Mouse (Mus musculus): Measurements from ENCODE around the gene Gm28374. TPM values are rescaled to one million over a fixed set of nuclear protein-coding genes. Genes with fewer than 3 reads are reported as not detected.

The Gm28374 gene
- polyA plus RNA-seq, 1 experiment: 0.26 TPM

DNA sequence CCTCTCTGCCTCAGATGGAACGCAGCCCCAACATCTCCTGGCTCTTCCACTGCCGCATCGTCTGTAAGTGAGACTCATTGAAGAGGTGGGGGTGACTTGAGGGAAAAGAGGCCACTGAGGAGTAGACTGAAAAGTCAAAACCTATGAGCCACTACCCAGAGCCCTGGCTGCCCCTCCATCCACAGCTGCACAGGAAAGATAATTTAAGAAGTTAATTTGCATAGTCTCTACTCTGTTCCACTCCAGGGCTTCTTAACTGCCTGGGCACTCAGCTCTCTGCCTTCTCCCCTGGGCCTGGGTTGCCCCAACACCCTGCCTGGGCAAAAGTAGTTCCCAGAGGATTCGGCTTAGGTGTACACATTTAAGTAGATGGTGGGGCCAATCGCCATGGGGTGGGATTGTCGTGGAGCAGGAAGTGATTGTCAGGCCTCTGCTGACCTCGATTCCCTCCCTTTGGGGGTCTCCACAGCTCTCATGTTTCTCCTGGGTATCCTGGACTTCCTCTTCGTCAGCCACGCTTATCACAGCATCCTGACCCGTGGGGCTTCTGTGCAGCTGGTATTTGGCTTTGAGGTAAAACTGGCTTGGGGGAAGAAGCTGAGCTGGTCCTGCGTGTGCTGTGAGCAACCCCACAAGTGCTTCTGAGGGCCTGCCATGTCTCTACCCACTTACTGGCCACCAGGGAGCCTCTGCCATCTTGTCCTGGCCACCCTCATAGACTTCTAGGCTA lies 33.2 kb downstream of the Gm28374 start:
- Histone ChIP-seq H3K4me3 (peak overlapping the region; percentile 94), H3K27me3 (ENCODE audit: control insufficient read depth, insufficient read depth, insufficient read length) (no peaks in the 10 kb centered on the region), H3ac (ENCODE audit: control insufficient read depth, insufficient read length) (no peak overlapping the region), H3K4me2 (ENCODE audit: low read depth) (no peak overlapping the region), H3K79me2 (ENCODE audit: control insufficient read depth, insufficient read depth) (peaks cover 16% of the 10 kb centered on the region), H3K36me3 (ENCODE audit: control insufficient read depth, insufficient read depth) (peaks cover 23% of the 10 kb centered on the region)
- peak; percentile 8 for TF ChIP-seq POLR2A (IDR thresholded peaks at IDR 0.05; ENCODE audit: insufficient read length, low read depth)
- no peak for TF ChIP-seq CEBPB (IDR thresholded peaks at IDR 0.05; ENCODE audit: insufficient read depth, poor library complexity, severe bottlenecking)
- no peak for TF ChIP-seq MYOG (IDR thresholded peaks at IDR 0.05; ENCODE audit: control insufficient read depth in 1 of 3, insufficient read depth in 1 of 3, insufficient read length in 2 of 3, low read depth in 2 of 3)
- TF ChIP-seq MAX (IDR thresholded peaks at IDR 0.05; ENCODE audit: low read depth): no peak

DNA sequence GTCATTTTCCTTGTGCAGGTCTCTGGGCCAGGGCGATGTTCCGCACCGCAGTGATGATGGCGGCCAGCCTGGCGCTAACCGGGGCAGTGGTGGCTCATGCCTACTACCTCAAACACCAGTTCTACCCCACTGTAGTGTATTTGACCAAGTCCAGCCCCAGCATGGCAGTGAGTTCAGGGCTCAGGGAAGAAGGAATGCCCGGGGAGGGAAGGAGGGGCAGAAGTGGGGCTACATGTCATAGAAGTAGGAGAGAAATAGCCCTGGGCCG lies 34.2 kb downstream of the Gm28374 start:
- H3K4me2 ChIP-seq (ENCODE audit: low read depth): peak overlapping the region; percentile 95
- H3K4me3 ChIP-seq: peak overlapping the region; percentile 94
- H3K79me2 ChIP-seq (ENCODE audit: control insufficient read depth, insufficient read depth): peaks cover 16% of the 10 kb centered on the region
- H3K27me3 ChIP-seq (ENCODE audit: control insufficient read depth, insufficient read depth, insufficient read length): no peaks in the 10 kb centered on the region
- no peak for TF ChIP-seq MYOG (IDR thresholded peaks at IDR 0.05; ENCODE audit: control insufficient read depth in 1 of 3, insufficient read depth in 1 of 3, insufficient read length in 2 of 3, low read depth in 2 of 3)
- TF ChIP-seq TCF12 (IDR thresholded peaks at IDR 0.05; ENCODE audit: insufficient read depth, poor library complexity, severe bottlenecking): no peak
- no peak for TF ChIP-seq CEBPB (IDR thresholded peaks at IDR 0.05; ENCODE audit: insufficient read depth, poor library complexity, severe bottlenecking)
- peak; percentile 39 for TF ChIP-seq POLR2AphosphoS2 (IDR thresholded peaks at IDR 0.05; ENCODE audit: insufficient read length, low read depth)
- no peak for TF ChIP-seq POLR2A (IDR thresholded peaks at IDR 0.05; ENCODE audit: insufficient read length, low read depth)
- peak overlapping the region; percentile 46 for H3ac ChIP-seq (ENCODE audit: control insufficient read depth, insufficient read length)
- H3K36me3 ChIP-seq (ENCODE audit: control insufficient read depth, insufficient read depth): peaks cover 17% of the 10 kb centered on the region

DNA sequence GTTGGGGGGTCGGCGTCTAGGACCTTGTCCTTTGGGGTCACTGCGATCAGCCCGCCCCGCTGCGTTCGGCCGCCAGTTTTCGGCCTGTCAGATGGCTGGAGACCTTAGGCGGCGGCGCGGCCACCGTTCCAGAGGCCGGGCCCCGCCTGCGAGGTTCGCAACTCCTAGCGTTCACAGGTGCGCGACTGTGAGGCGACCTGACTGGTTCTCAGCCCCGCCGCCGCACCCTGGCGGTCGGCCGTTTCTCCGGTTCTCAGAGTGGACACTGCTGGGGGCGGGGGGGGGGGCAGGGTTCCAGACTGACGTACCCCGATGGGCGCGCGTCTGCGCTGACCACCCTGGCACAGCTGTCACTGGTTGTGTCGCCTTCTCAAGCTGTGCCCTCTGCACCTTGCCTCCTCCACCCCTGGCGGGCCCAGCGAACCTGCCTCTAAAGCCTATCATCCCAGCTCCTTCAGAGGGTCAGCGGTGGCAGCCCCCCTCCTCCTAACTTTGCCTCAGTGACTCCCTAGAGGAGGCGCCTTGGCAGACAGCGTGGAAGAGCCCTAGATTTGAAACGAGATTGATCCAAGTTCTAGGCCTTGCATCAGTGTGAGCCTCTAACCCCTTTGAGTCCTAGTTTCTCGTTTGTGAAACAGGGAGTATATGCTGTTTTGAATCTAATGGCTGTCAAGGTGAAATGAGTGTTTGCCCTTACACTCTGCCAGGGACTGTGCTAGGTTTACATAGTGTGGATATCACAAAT lies 34.7 kb downstream of the Gm28374 start:
- Histone ChIP-seq H3ac (ENCODE audit: control insufficient read depth, insufficient read length) (peak overlapping the region; percentile 46), H3K4me2 (ENCODE audit: low read depth) (peak overlapping the region; percentile 95), H3K36me3 (ENCODE audit: control insufficient read depth, insufficient read depth) (peaks cover 14% of the 10 kb centered on the region), H3K79me2 (ENCODE audit: control insufficient read depth, insufficient read depth) (peaks cover 16% of the 10 kb centered on the region), H3K27me3 (ENCODE audit: control insufficient read depth, insufficient read depth, insufficient read length) (no peaks in the 10 kb centered on the region), H3K4me3 (peak overlapping the region; percentile 94)
- TF ChIP-seq MYOD1 (IDR thresholded peaks at IDR 0.05; ENCODE audit: control insufficient read depth in 1 of 3, insufficient read length in 2 of 3, low read depth in 2 of 3): peak in 2 of 3 experiments; percentile 41 to 73
- TF ChIP-seq MYOG (IDR thresholded peaks at IDR 0.05; ENCODE audit: control insufficient read depth in 1 of 3, insufficient read depth in 1 of 3, insufficient read length in 2 of 3, low read depth in 2 of 3): peak in 2 of 3 experiments; percentile 48 to 73
- TF ChIP-seq TCF3 (IDR thresholded peaks at IDR 0.05; ENCODE audit: insufficient read length, low read depth): no peak
- TF ChIP-seq REST (IDR thresholded peaks at IDR 0.05; ENCODE audit: insufficient read depth, insufficient read length): no peak
- TF ChIP-seq POLR2A (IDR thresholded peaks at IDR 0.05; ENCODE audit: insufficient read length, low read depth): no peak
- TF ChIP-seq USF1 (IDR thresholded peaks at IDR 0.05; ENCODE audit: low read depth): no peak
- no peak for TF ChIP-seq SRF (IDR thresholded peaks at IDR 0.05; ENCODE audit: control insufficient read depth, insufficient read length, low read depth)
- peak; percentile 81 for TF ChIP-seq POLR2AphosphoS2 (IDR thresholded peaks at IDR 0.05; ENCODE audit: insufficient read length, low read depth)
- TF ChIP-seq CEBPB (IDR thresholded peaks at IDR 0.05; ENCODE audit: insufficient read depth, poor library complexity, severe bottlenecking): no peak
- no peak for TF ChIP-seq MAX (IDR thresholded peaks at IDR 0.05; ENCODE audit: low read depth)

DNA sequence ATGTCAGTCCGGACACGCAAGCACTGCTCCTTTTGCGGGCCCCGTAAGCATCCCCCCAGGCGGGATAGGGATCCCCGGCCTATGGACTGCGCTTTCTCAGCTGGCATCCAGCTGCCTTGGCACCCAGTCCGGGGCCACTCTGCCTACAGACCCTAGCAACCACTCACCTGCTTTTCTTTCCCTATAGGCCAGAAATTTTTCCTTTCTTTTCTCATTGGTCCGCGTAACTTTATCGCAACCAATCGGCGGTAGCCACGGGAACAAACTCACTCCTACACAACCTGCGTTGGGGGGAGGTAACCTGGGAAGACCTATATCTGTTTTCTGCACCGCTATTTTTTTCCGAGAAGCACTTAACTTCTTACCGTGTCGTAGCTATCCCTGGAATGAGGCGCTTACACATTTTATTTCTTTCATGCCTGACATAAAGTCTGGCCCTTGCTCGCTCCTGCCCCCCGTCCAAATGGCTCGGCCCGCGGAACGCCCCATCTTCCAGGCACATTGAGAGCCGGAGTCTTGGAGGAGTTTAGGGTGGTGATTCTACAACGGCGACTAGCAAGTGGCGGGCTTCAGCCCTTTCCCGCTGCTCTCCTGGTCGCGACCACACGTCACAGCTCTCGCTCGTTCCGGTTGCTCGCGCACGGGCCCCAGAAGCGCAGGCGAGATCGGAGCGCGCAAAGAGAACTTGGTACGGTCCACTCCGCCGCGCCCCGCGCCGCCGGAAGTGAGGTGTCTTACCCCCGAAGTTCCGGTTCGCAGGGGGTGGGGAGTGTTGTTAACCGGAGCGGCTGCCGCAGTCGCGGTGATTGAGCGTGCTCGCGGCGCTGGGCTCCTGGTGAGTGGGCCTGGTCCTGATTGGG lies 35.5 kb downstream of the Gm28374 start, which contains the start of gene Syvn1:
Syvn1 (plus strand) TSS at position 283 of the 860 bp plus-strand sequence.
- peak within 1 kb of the TSS; percentile 46 for H3ac ChIP-seq (ENCODE audit: control insufficient read depth, insufficient read length)
- peak; percentile 3 for TF ChIP-seq E2F4 (IDR thresholded peaks at IDR 0.05; ENCODE audit: insufficient read depth)
- peak; percentile 79 for TF ChIP-seq POLR2AphosphoS2 (IDR thresholded peaks at IDR 0.05; ENCODE audit: insufficient read length, low read depth)
- TF ChIP-seq MYOD1 (IDR thresholded peaks at IDR 0.05; ENCODE audit: control insufficient read depth in 1 of 3, insufficient read length in 2 of 3, low read depth in 2 of 3): peak in 1 of 3 experiments; percentile 11
- peak in 1 of 3 experiments; percentile 33 for TF ChIP-seq MYOG (IDR thresholded peaks at IDR 0.05; ENCODE audit: control insufficient read depth in 1 of 3, insufficient read depth in 1 of 3, insufficient read length in 2 of 3, low read depth in 2 of 3)
- no peak for TF ChIP-seq TCF12 (IDR thresholded peaks at IDR 0.05; ENCODE audit: insufficient read depth, poor library complexity, severe bottlenecking)
- peak; percentile 93 for TF ChIP-seq POLR2A (IDR thresholded peaks at IDR 0.05; ENCODE audit: insufficient read length, low read depth)
- H3K4me2 ChIP-seq (ENCODE audit: low read depth): peak within 1 kb of the TSS; percentile 95
- peak within 1 kb of the TSS; percentile 94 for H3K4me3 ChIP-seq
- H3K27me3 ChIP-seq (ENCODE audit: control insufficient read depth, insufficient read depth, insufficient read length): no peaks in the 10 kb centered on the region
- peaks cover 13% of the 10 kb centered on the region for H3K36me3 ChIP-seq (ENCODE audit: control insufficient read depth, insufficient read depth)
- peaks cover 16% of the 10 kb centered on the region for H3K79me2 ChIP-seq (ENCODE audit: control insufficient read depth, insufficient read depth)

Measured in myocyte (in vitro differentiated cells).